Mouse (Mus musculus): Measurements from ENCODE around the gene Ltbp1. TPM values are rescaled to one million over a fixed set of nuclear protein-coding genes. Genes with fewer than 3 reads are reported as not detected.

Gene Ltbp1
- polyA plus RNA-seq, 1 experiment from 2014 or later, result 28.3 TPM

GRCm38 (mm10) chr17:75161931-75162330, 156.6 kb downstream of the Ltbp1 start:
- 76% methylated on average over 4 of the region's 4 CpGs for WGBS
- Histone ChIP-seq H3K9ac (no peak overlapping the region), H3K27me3 (no peaks in the 10 kb centered on the region), H3K4me3 (no peak overlapping the region), H3K36me3 (no peaks in the 10 kb centered on the region), H3K4me1 (no peaks in the 10 kb centered on the region), H3K27ac (no peak overlapping the region), H3K4me2 (no peak overlapping the region), H3K9me3 (no peaks in the 10 kb centered on the region)
- ATAC-seq (ENCODE audit: borderline replicate concordance, extremely low read depth, low FRiP score, low TSS enrichment), result no peak

GRCm38 (mm10) chr17:75164566-75164965, 159.2 kb downstream of the Ltbp1 start:
- Histone ChIP-seq H3K9ac (no peak overlapping the region), H3K9me3 (no peaks in the 10 kb centered on the region), H3K4me3 (no peak overlapping the region), H3K36me3 (no peaks in the 10 kb centered on the region), H3K27ac (no peak overlapping the region), H3K4me1 (no peaks in the 10 kb centered on the region), H3K4me2 (no peak overlapping the region), H3K27me3 (no peaks in the 10 kb centered on the region)
- ATAC-seq (ENCODE audit: borderline replicate concordance, extremely low read depth, low FRiP score, low TSS enrichment), result no peak
- 73% methylated on average over 5 of the region's 5 CpGs for WGBS

DNA sequence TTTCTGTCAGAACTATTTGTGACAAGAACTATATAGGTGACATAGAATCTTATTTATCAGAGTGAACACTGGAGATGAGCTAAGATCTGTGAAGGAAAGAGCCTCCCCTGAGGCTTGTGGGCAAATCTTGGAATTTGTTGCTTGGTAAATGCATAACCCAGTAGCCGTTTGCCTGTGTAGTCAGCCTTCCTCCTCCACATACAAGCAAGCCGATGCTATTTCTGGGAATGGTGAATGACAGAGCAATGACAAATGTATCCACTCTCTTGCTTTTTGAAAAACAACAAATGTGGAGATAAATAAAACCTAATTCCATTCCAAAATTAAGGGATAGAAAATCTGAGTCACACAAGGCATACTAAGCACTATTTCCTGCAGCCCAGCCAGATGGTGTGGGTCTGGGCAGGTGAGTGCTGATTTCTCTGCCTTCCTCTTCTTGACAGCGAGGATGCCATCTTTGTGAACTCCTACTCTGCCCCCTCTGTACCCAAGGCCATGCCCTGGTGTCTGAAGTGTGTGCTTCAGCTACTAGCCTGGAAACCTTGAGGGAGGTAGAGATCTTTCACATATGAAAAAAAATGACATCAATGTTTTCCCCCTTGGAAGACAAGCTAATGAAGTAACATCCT, 163.3 kb downstream of the Ltbp1 start:
- WGBS, result 78% methylated on average over 3 of the region's 3 CpGs
- ATAC-seq (ENCODE audit: borderline replicate concordance, extremely low read depth, low FRiP score, low TSS enrichment), result no peak
- H3K4me3 ChIP-seq, result no peak overlapping the region
- no peaks in the 10 kb centered on the region for H3K36me3 ChIP-seq
- no peaks in the 10 kb centered on the region for H3K4me1 ChIP-seq
- H3K9ac ChIP-seq, result no peak overlapping the region
- no peaks in the 10 kb centered on the region for H3K27me3 ChIP-seq
- no peaks in the 10 kb centered on the region for H3K9me3 ChIP-seq
- no peak overlapping the region for H3K27ac ChIP-seq
- no peak overlapping the region for H3K4me2 ChIP-seq

DNA sequence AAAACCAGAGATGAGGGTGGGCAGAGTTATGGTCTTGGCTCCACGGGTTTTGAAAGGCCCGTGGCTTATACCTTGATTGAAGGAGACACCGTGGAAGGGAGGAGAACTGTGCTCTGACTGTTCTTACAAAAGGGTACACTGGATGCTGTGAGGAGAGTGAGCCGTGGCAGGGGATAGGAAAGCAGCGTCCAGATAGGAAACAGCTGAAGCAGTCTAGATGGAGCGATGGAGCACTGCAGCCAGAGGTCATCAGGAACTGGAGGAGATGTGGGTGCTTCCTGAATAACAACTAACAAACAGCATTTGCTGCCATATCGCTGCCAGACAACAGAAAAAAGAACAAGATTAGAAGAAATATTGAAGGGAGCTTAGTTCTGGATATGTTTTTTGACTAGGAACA, 166.3 kb downstream of the Ltbp1 start:
- no peak overlapping the region for H3K27ac ChIP-seq
- no peak overlapping the region for H3K4me2 ChIP-seq
- ATAC-seq (ENCODE audit: borderline replicate concordance, extremely low read depth, low FRiP score, low TSS enrichment), result no peak
- 78% methylated on average over 7 of the region's 7 CpGs for WGBS
- H3K9ac ChIP-seq, result no peak overlapping the region
- no peaks in the 10 kb centered on the region for H3K27me3 ChIP-seq
- no peaks in the 10 kb centered on the region for H3K36me3 ChIP-seq
- no peaks in the 10 kb centered on the region for H3K9me3 ChIP-seq
- no peaks in the 10 kb centered on the region for H3K4me1 ChIP-seq
- H3K4me3 ChIP-seq, result no peak overlapping the region

- Histone ChIP-seq H3K36me3 (no peaks in the 10 kb centered on the region), H3K4me3 (no peak overlapping the region), H3K27ac (no peak overlapping the region), H3K9ac (no peak overlapping the region), H3K4me2 (no peak overlapping the region), H3K27me3 (no peaks in the 10 kb centered on the region), H3K9me3 (no peaks in the 10 kb centered on the region), H3K4me1 (peaks cover under 1% of the 10 kb centered on the region; the same call in 1 of the 2 replicates)
- WGBS, result 84% methylated on average over 7 of the region's 7 CpGs
- ATAC-seq (ENCODE audit: borderline replicate concordance, extremely low read depth, low FRiP score, low TSS enrichment), result no peak
Observed at GRCm38 (mm10) chr17:75172685-75173205, 167.4 kb downstream of the Ltbp1 start.

GRCm38 (mm10) chr17:75174501-75174900, 169.1 kb downstream of the Ltbp1 start:
- peaks cover 16% of the 10 kb centered on the region for H3K4me1 ChIP-seq

GRCm38 (mm10) chr17:75177920-75178867, 172.8 kb downstream of the Ltbp1 start:
- Histone ChIP-seq H3K9me3 (no peaks in the 10 kb centered on the region), H3K27me3 (no peaks in the 10 kb centered on the region), H3K9ac (no peak overlapping the region), H3K4me2 (peak overlapping the region; percentile 58), H3K4me3 (peak overlapping the region; percentile 27), H3K4me1 (peaks cover 40% of the 10 kb centered on the region), H3K36me3 (no peaks in the 10 kb centered on the region), H3K27ac (peak overlapping the region; percentile 75)
- 20% methylated on average over 24 of the region's 24 CpGs for WGBS
- peak; percentile 81 for ATAC-seq (ENCODE audit: borderline replicate concordance, extremely low read depth, low FRiP score, low TSS enrichment)

More at GRCm38 (mm10) chr17:75174501-75174900, 169.1 kb downstream of the Ltbp1 start:
- no peak overlapping the region for H3K4me2 ChIP-seq
- no peak overlapping the region for H3K9ac ChIP-seq
- no peak overlapping the region for H3K4me3 ChIP-seq
- no peaks in the 10 kb centered on the region for H3K9me3 ChIP-seq
- H3K27ac ChIP-seq, result no peak overlapping the region
- no peak for ATAC-seq (ENCODE audit: borderline replicate concordance, extremely low read depth, low FRiP score, low TSS enrichment)
- 77% methylated on average over 3 of the region's 3 CpGs for WGBS
- no peaks in the 10 kb centered on the region for H3K27me3 ChIP-seq
- H3K36me3 ChIP-seq, result no peaks in the 10 kb centered on the region

- ATAC-seq (ENCODE audit: borderline replicate concordance, extremely low read depth, low FRiP score, low TSS enrichment), result no peak
- Histone ChIP-seq H3K9ac (no peak overlapping the region), H3K27me3 (no peaks in the 10 kb centered on the region), H3K4me3 (peak overlapping the region; percentile 27), H3K36me3 (no peaks in the 10 kb centered on the region), H3K4me2 (peak overlapping the region; percentile 58), H3K9me3 (no peaks in the 10 kb centered on the region), H3K27ac (peak overlapping the region; percentile 75), H3K4me1 (peaks cover 40% of the 10 kb centered on the region)
- WGBS, result 17% methylated on average over 8 of the region's 8 CpGs
Observed at GRCm38 (mm10) chr17:75179001-75179400, 173.6 kb downstream of the Ltbp1 start.

- Histone ChIP-seq H3K4me3 (no peak overlapping the region), H3K36me3 (no peaks in the 10 kb centered on the region), H3K9ac (no peak overlapping the region), H3K4me1 (peaks cover 40% of the 10 kb centered on the region), H3K27me3 (no peaks in the 10 kb centered on the region), H3K27ac (peak overlapping the region; percentile 37; the same call in 1 of the 2 replicates), H3K9me3 (no peaks in the 10 kb centered on the region), H3K4me2 (peak overlapping the region; percentile 41)
- 64% methylated on average over 4 of the region's 4 CpGs for WGBS
- no peak for ATAC-seq (ENCODE audit: borderline replicate concordance, extremely low read depth, low FRiP score, low TSS enrichment)
Observed at GRCm38 (mm10) chr17:75180301-75180700, 174.9 kb downstream of the Ltbp1 start.

DNA sequence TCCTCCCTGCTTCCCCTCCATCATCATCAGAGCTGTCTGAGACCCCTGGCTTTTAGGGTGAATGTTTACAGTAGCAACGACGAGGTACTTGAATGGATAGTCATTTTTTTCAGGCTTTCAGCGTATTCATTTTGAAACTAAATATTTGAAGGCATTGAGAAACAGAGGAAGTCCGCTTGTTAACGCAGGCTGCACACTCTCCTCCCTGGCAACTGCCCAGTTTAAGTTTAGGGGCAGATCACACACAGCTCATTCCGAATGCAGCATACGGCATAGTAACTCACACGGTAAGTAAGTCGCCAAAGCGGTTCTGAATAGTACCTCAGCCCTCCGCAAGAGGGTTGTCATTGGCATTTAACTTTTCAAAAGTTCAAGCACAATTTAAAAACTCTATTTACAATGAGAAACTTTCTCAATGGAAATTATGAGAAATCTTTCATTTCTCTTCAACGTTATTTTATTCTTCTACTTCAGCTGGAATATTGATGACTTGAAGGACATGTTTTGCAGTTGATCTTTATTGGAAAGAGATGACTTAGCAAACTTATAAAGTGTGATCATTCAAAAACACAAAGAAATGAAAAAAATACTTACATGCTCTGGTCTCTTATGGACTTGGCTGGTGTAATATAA, 175.7 kb downstream of the Ltbp1 start:
- Histone ChIP-seq H3K9ac (no peak overlapping the region), H3K4me1 (peaks cover 40% of the 10 kb centered on the region), H3K9me3 (no peaks in the 10 kb centered on the region), H3K36me3 (no peaks in the 10 kb centered on the region), H3K4me2 (peak overlapping the region; percentile 41), H3K27ac (peak overlapping the region; percentile 53; the same call in 1 of the 2 replicates), H3K27me3 (no peaks in the 10 kb centered on the region), H3K4me3 (peak overlapping the region; percentile 18; the same call in 1 of the 2 replicates)
- 23% methylated on average over 12 of the region's 12 CpGs for WGBS
- peak; percentile 53; the same call in 1 of the 2 replicates for ATAC-seq (ENCODE audit: borderline replicate concordance, extremely low read depth, low FRiP score, low TSS enrichment)

GRCm38 (mm10) chr17:75182319-75183001, 177.1 kb downstream of the Ltbp1 start:
- Histone ChIP-seq H3K4me2 (no peak overlapping the region), H3K9me3 (no peaks in the 10 kb centered on the region), H3K27ac (no peak overlapping the region), H3K27me3 (no peaks in the 10 kb centered on the region), H3K4me1 (peaks cover 40% of the 10 kb centered on the region), H3K9ac (no peak overlapping the region), H3K36me3 (no peaks in the 10 kb centered on the region), H3K4me3 (no peak overlapping the region)
- no peak for ATAC-seq (ENCODE audit: borderline replicate concordance, extremely low read depth, low FRiP score, low TSS enrichment)
- WGBS, result 79% methylated on average over 14 of the region's 14 CpGs

Measured in lung, embryonic 15.5 days (tissue).